Comparison of ENCODE assay signal across 18 mouse cellular contexts in the genomic region with DNA sequence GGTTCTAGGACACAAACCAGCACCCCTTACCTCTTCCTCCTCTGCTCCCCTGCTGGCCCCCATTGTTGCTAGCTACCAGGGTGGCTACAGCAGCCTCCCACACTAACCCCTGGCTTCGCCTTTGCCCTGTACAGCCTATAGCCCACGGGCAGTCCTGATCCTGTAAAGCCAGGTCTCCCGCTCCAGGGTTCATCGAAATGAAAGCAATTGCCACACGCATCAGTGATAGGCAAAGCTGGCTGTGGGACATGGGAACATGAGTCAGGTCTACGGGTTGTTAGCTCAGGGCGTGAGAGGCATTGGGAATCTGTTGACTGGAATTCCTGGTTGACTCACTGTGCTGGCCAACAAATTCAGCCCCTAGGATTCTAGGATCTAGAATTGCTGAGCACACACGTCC. TPM values are rescaled to one million over a fixed set of nuclear protein-coding genes. Genes with fewer than 3 reads are reported as not detected.
DNase-seq lines count a peak whose midpoint lies in the region; TF ChIP-seq lines count a peak whose summit lies in the region.
"Had no signal": no experiment of that assay in that cellular context is flagged by ENCODE, and none has a peak within 500 bp of the region (broad histone marks: within the 10 kb centered on the region; RNA-seq: fewer than 3 reads in every experiment).

No protein-coding gene starts in this region.

- DNase-seq in cerebellum, adult 8-10 months: peak; percentile 54
- no peak for DNase-seq in cerebellum, postnatal 14 days
- DNase-seq in 3134 (ENCODE audit: extremely low read depth, insufficient read length, low spot score) (peak; percentile 50), MN1 (ENCODE audit: low spot score) (peak; percentile 28)
- peak; percentile 63 for DNase-seq in cerebellum, adult 9-11 months
- no peak for DNase-seq in embryo, embryonic 10.5 days (ENCODE audit: low spot score)
- DNase-seq in thymus, adult 2 months: no peak
- no peak for DNase-seq in midbrain, embryonic 10.5 days (ENCODE audit: low spot score)
- DNase-seq: adrenal gland, adult 2 months; gastrocnemius, postnatal 10 days; heart, adult 2 months; heart, postnatal 36 days; kidney, postnatal 4 days; retina, postnatal 1 day; thymus, postnatal 36 days had no signal

- TF ChIP-seq CTCF in thymus, adult 2 months (IDR thresholded peaks at IDR 0.05; ENCODE audit: borderline replicate concordance, control insufficient read depth, extremely low read depth, insufficient read depth, low read length, poor library complexity): no peak

- H3K9me3 ChIP-seq in midbrain, embryonic 10.5 days (replicated peaks): no peaks in the 10 kb centered on the region
- H3K9me3 ChIP-seq: limb, embryonic 13.5 days had no signal

- TF ChIP-seq POLR2A in thymus, adult 2 months (IDR thresholded peaks at IDR 0.05; ENCODE audit: control insufficient read depth, extremely low read depth, insufficient read depth, low read length, poor library complexity): no peak

- 87% methylated on average over 8 of the region's 8 CpGs for WGBS in thymus, adult 2 months
- WGBS in midbrain, embryonic 10.5 days: 83% methylated on average over 8 of the region's 8 CpGs

- H3K4me3 ChIP-seq in thymus, adult 2 months (ENCODE audit: control insufficient read depth, insufficient read depth, low read length): no peak overlapping the region
- no peak overlapping the region for H3K4me3 ChIP-seq in midbrain, embryonic 10.5 days
- H3K4me3 ChIP-seq: heart, adult 2 months; limb, embryonic 13.5 days had no signal

- no peaks in the 10 kb centered on the region for H3K4me1 ChIP-seq in thymus, adult 2 months (replicated peaks; ENCODE audit: control insufficient read depth, insufficient read depth, low read length)
- peaks cover 19% of the 10 kb centered on the region for H3K4me1 ChIP-seq in midbrain, embryonic 10.5 days

- H3K36me3 ChIP-seq in thymus, adult 2 months (ENCODE audit: control insufficient read depth, insufficient read depth, low read length): no peaks in the 10 kb centered on the region
- peaks cover 3% of the 10 kb centered on the region; the same call in 1 of the 2 replicates for H3K36me3 ChIP-seq in midbrain, embryonic 10.5 days
- H3K36me3 ChIP-seq: limb, embryonic 13.5 days had no signal

- no peak overlapping the region for H3K27ac ChIP-seq in thymus, adult 2 months (ENCODE audit: control insufficient read depth, insufficient read depth, low read length)
- H3K27ac ChIP-seq in midbrain, embryonic 10.5 days (replicated peaks): no peak overlapping the region
- H3K27ac ChIP-seq: heart, adult 2 months; hindbrain, embryonic 14.5 days; limb, embryonic 13.5 days; liver, embryonic 14.5 days had no signal

- no peaks in the 10 kb centered on the region for H3K27me3 ChIP-seq in thymus, adult 2 months (ENCODE audit: control insufficient read depth, insufficient read depth, low read length)
- H3K27me3 ChIP-seq in midbrain, embryonic 10.5 days (ENCODE audit: low read depth, poor library complexity, severe bottlenecking): peaks cover 9% of the 10 kb centered on the region; the same call in 1 of the 2 replicates

RNA-seq across cellular contexts. Expression of gene Paqr7, which starts 14.1 kb away (rescaled TPM):
- 47.6 and 52.0 TPM in 2 replicates for polyA plus RNA-seq in thymus, adult 2 months (2012; rRNA removed)
- polyA plus RNA-seq in midbrain, embryonic 10.5 days (2016; fragmentation: Nextera tagmentation; extraction: Ambion mirVana): 3.5 and 3.6 TPM in 2 replicates

RNA-seq across cellular contexts. Expression of gene Stmn1, which starts 14.3 kb away (rescaled TPM):
- 134 and 274 TPM in 2 replicates for polyA plus RNA-seq in thymus, adult 2 months (2012; rRNA removed)
- polyA plus RNA-seq in midbrain, embryonic 10.5 days (2016; fragmentation: Nextera tagmentation; extraction: Ambion mirVana): 2,607 and 3,209 TPM in 2 replicates

RNA-seq across cellular contexts. Expression of gene Aunip, which starts 28.4 kb away (rescaled TPM):
- 2.1 and 3.8 TPM in 2 replicates for polyA plus RNA-seq in thymus, adult 2 months (2012; rRNA removed)
- polyA plus RNA-seq in midbrain, embryonic 10.5 days (2016; fragmentation: Nextera tagmentation; extraction: Ambion mirVana): 25.5 and 28.6 TPM in 2 replicates
- polyA plus RNA-seq: heart, adult 2 months had no signal

RNA-seq across cellular contexts. Expression of gene Mtfr1l, which starts 52.7 kb away (rescaled TPM):
- 69.2 and 77.3 TPM in 2 replicates for polyA plus RNA-seq in thymus, adult 2 months (2012; rRNA removed)
- 120 and 127 TPM in 2 replicates for polyA plus RNA-seq in midbrain, embryonic 10.5 days (2016; fragmentation: Nextera tagmentation; extraction: Ambion mirVana)

Comparison
In these comparisons a context has a peak if more than half of its experiments do, and no peak if none do; other contexts are left out.
1. DNase-seq: peak in cerebellum, adult 8-10 months (single experiment), 3134 (single experiment), MN1 (single experiment) and cerebellum, adult 9-11 months (single experiment); none in cerebellum, postnatal 14 days (0 of 2), embryo, embryonic 10.5 days (single experiment), thymus, adult 2 months (single experiment) and midbrain, embryonic 10.5 days (single experiment).
2. RNA of gene Paqr7, which starts 14.1 kb away (polyA plus RNA-seq): 47.6 to 52.0 TPM in thymus, adult 2 months; 3.5 to 3.6 TPM in midbrain, embryonic 10.5 days; every median in the first group is over 10 times any median in the second.